Mouse (Mus musculus) regulatory T cell (primary cell): Measurements from ENCODE around the gene Gm5861.

Experiments
- in situ Hi-C: fragments of 300-600 bp; cut with MboI, MseI; formaldehyde crosslinking; loops from one replicate; pipeline ENCODE4 v1.15.1; 2025; ENCODE audit warnings: high pct_unique_total_duplicates

Gm5861 gene

GRCm38 (mm10) chr5:11182772-11183171 lies at the start of gene Gm5861:
Gm5861 (plus strand) TSS chr5:11183072.
- in situ Hi-C loops = loop anchor here (5.0 kb wide), 1 partner anchor 75 kb away; the partner anchor contains the start of gene Gm8890

DNA sequence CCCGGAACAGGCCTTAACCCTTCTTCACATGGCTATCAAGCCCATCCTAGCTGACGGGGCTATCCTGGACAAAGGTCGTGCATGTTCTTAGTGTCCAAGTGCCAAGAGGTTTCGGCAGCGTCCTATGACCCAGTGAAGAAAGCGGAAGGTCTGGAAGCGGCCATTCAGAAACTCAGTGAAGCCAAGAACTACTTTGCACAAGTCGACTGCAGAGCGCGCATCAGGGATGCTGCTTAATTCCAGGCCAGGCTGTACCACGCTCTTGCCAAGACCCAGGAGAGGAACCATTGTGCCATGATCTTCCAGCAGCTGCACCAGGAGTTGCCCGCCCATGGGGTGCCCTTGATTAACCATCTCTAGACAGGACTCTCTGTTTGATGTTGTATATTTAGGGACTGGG lies 44.8 kb upstream of the Gm5861 start:
- in situ Hi-C loops = loop anchor here (10.0 kb wide), 1 partner anchor 117 kb away; the partner anchor contains the start of gene Gm8890
